Mouse (Mus musculus) T-helper 1 cell (primary cell): Measurements from ENCODE around the gene Cd46.

Experiments
- in situ Hi-C: fragments of 300-600 bp; cut with MboI, MseI; formaldehyde crosslinking; loops from one replicate; pipeline ENCODE4 v1.15.1; 2025; ENCODE audit warnings: high pct_unique_total_duplicates

Cd46 gene

GRCm38 (mm10) chr1:195092220-195092720 lies at the start of gene Cd46:
Gene Cd46, minus strand, starts transcription at chr1:195092249.
- in situ Hi-C loops = no loop called here

GRCm38 (mm10) chr1:195132070-195132469 lies 40.0 kb upstream of the Cd46 start:
- in situ Hi-C loops = loop anchor here (10.0 kb wide), 1 partner anchor 157 kb away; no protein-coding TSS in a partner anchor

GRCm38 (mm10) chr1:195131675-195132015 lies 39.6 kb upstream of the Cd46 start:
- in situ Hi-C loops = loop anchor here (10.0 kb wide), 1 partner anchor 157 kb away; no protein-coding TSS in a partner anchor

GRCm38 (mm10) chr1:195130953-195131674 lies 39.1 kb upstream of the Cd46 start, which contains the start of gene Cr1l:
Gene Cr1l, minus strand, starts transcription at chr1:195131586.
- in situ Hi-C loops = loop anchor here (10.0 kb wide), 1 partner anchor 156 kb away; no protein-coding TSS in a partner anchor

GRCm38 (mm10) chr1:195130479-195130878 lies 38.4 kb upstream of the Cd46 start:
- in situ Hi-C loops = loop anchor here (10.0 kb wide), 1 partner anchor 156 kb away; no protein-coding TSS in a partner anchor

- in situ Hi-C loops = loop anchor here (10.0 kb wide), 1 partner anchor 155 kb away; no protein-coding TSS in a partner anchor
These were observed 37.8 kb upstream of the Cd46 start for GRCm38 (mm10) chr1:195129867-195130266.

GRCm38 (mm10) chr1:195114414-195114813 lies 22.4 kb upstream of the Cd46 start:
- in situ Hi-C loops = no loop called here

- in situ Hi-C loops = no loop called here
These were observed 21.6 kb upstream of the Cd46 start for GRCm38 (mm10) chr1:195113621-195114020.

- in situ Hi-C loops = no loop called here
These were observed 8.6 kb upstream of the Cd46 start for GRCm38 (mm10) chr1:195100693-195101092.

GRCm38 (mm10) chr1:195098004-195098403 lies 6.0 kb upstream of the Cd46 start:
- in situ Hi-C loops = no loop called here

GRCm38 (mm10) chr1:195091699-195092219 lies 290 bp downstream of the Cd46 start:
- in situ Hi-C loops = no loop called here

GRCm38 (mm10) chr1:195082142-195082541 lies 9.9 kb downstream of the Cd46 start:
- in situ Hi-C loops = no loop called here

GRCm38 (mm10) chr1:195040437-195040836 lies 51.6 kb downstream of the Cd46 start:
- in situ Hi-C loops = no loop called here

GRCm38 (mm10) chr1:195038386-195038785 lies 53.7 kb downstream of the Cd46 start:
- in situ Hi-C loops = loop anchor here (5.0 kb wide), 1 partner anchor 61 kb away; no protein-coding TSS in a partner anchor

GRCm38 (mm10) chr1:195037985-195038384 lies 54.1 kb downstream of the Cd46 start:
- in situ Hi-C loops = loop anchor here (5.0 kb wide), 1 partner anchor 61 kb away; no protein-coding TSS in a partner anchor

- in situ Hi-C loops = loop anchor here (5.0 kb wide), 1 partner anchor 60 kb away; no protein-coding TSS in a partner anchor
These were observed 54.6 kb downstream of the Cd46 start for GRCm38 (mm10) chr1:195037483-195037882.

- in situ Hi-C loops = no loop called here
These were observed 58.1 kb downstream of the Cd46 start for GRCm38 (mm10) chr1:195033941-195034340.

GRCm38 (mm10) chr1:195032738-195033137 lies 59.3 kb downstream of the Cd46 start:
- in situ Hi-C loops = no loop called here

- in situ Hi-C loops = no loop called here
These were observed 60.3 kb downstream of the Cd46 start for GRCm38 (mm10) chr1:195031786-195032185.

- in situ Hi-C loops = no loop called here
These were observed 64.5 kb downstream of the Cd46 start for GRCm38 (mm10) chr1:195027507-195027906.

GRCm38 (mm10) chr1:195023848-195024247 lies 68.2 kb downstream of the Cd46 start:
- in situ Hi-C loops = no loop called here

- in situ Hi-C loops = no loop called here
These were observed 70.2 kb downstream of the Cd46 start for GRCm38 (mm10) chr1:195021831-195022230.
